Mouse (Mus musculus): ENCODE measurements around the gene Uroc1. TPM values are rescaled to one million over a fixed set of nuclear protein-coding genes. Genes with fewer than 3 reads are reported as not detected.

Gene Uroc1
- polyA plus RNA-seq, 1 experiment from 2014 or later: 0.04 TPM

DNA sequence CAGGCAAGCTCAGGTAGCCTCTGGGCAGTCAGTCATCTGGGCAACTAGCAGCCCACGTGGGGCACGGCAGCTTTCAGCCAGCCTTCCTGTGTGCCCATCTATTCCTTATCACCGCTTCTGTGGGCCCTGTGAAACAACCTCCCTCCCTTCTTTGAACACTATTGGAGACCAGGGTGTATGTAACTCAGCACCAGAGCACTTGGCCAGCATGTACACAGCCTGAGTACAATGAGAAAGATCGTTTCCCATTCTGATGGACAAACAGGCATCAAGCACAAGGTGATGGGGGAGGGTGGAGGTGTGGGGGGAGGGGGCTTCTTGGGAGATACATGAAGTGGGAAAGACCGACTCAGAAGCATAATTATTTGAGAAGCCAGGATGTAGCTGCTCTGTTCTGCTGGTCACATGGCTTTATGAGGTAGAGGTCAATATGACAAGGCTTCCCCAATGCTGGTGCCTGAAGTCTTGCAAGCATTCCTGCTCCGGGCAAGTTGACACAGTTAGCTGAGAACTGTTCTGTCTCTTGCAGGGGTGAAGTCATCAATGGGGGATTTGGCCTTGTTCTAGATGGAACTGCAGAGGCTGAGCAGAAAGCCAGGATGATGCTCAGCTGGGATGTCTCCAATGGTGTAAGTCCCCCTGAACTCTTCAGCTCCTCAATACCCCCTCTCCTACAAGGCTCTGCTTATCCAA lies 28.0 kb downstream of the Uroc1 start:
- peaks cover 9% of the 10 kb centered on the region for H3K4me1 ChIP-seq (replicated peaks; ENCODE audit: control insufficient read depth, insufficient read depth, low read length)
- no peak overlapping the region for H3K9ac ChIP-seq (ENCODE audit: low read depth, low read length)
- no peak for ATAC-seq
- no peak overlapping the region for H3K4me2 ChIP-seq (replicated peaks; ENCODE audit: low read depth)
- H3K27ac ChIP-seq (ENCODE audit: low read depth, low read length): no peak overlapping the region
- no peaks in the 10 kb centered on the region for H3K9me3 ChIP-seq (ENCODE audit: control insufficient read depth)
- no peak for TF ChIP-seq CTCF (IDR thresholded peaks at IDR 0.05; ENCODE audit: low read depth)
- no peaks in the 10 kb centered on the region for H3K36me3 ChIP-seq (ENCODE audit: control insufficient read depth, insufficient read depth)
- no peaks in the 10 kb centered on the region for H3K27me3 ChIP-seq (replicated peaks; ENCODE audit: control insufficient read depth, insufficient read depth, low read length)
- no peak overlapping the region for H3K4me3 ChIP-seq (ENCODE audit: low read depth, low read length)
- 85% methylated on average over 6 of the region's 6 CpGs for WGBS

DNA sequence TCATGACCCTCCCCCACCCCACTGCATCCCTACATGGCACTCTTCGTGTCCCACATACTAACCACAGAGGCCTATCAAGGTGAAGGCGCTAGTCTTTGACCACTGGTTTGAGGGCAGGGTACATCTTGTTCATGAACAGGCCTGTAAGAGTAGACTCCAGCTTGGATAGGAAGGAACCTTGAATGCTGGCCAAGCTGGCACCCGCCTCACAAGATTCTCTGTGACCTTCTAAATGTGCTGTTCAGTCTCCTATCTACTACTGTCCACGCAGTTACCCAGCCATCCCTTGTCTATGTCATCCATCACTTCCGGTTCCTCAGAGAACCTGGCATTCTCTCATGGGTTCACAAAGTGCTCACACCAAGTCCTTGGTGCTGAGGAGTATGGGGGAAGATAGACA lies 30.2 kb downstream of the Uroc1 start:
- no peaks in the 10 kb centered on the region for H3K27me3 ChIP-seq (replicated peaks; ENCODE audit: control insufficient read depth, insufficient read depth, low read length)
- no peak overlapping the region for H3K4me3 ChIP-seq (ENCODE audit: low read depth, low read length)
- no peak overlapping the region for H3K9ac ChIP-seq (ENCODE audit: low read depth, low read length)
- no peak for TF ChIP-seq CTCF (IDR thresholded peaks at IDR 0.05; ENCODE audit: low read depth)
- no peak overlapping the region for H3K4me2 ChIP-seq (replicated peaks; ENCODE audit: low read depth)
- no peak for ATAC-seq
- H3K36me3 ChIP-seq (ENCODE audit: control insufficient read depth, insufficient read depth): no peaks in the 10 kb centered on the region
- H3K4me1 ChIP-seq (replicated peaks; ENCODE audit: control insufficient read depth, insufficient read depth, low read length): peaks cover 9% of the 10 kb centered on the region
- no peak overlapping the region for H3K27ac ChIP-seq (ENCODE audit: low read depth, low read length)
- no peaks in the 10 kb centered on the region for H3K9me3 ChIP-seq (ENCODE audit: control insufficient read depth)
- 90% methylated on average over 5 of the region's 5 CpGs for WGBS

DNA sequence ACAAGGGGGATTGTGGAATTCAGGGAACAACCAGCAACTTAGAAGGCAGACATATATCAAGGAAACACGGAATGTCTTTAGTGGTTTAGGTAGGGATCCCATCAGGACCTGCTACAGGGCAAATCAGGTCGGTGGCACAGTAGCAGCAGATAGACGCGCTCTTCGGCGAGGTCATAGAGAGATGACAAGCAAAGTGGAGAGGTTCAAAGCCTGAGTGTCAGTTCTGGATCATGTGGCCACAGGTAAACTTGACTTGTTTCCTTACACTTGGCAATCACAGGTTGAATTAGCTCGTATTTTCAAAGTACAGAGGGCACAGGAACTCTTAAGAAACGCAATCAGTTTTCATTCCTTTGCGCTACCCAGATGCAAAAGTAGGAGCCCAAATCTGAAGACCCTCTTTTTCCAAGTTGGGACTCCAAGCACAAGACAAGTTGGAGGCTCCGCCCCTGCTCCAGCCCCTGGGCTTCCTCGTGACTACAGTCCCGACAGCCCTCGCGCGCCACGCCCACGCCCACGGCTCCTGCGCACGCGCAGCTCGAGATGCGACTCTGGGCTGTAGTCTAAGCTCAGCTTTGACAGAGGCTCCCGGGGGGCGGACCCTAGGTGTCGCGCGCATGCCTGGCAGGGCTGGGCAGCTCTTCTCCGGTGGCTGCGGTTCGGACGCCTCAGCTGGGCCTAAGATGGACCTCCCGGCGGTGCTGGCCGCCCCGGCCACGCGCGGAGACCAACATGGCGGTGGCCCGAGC lies 36.1 kb downstream of the Uroc1 start, which contains the start of gene Zxdc:
TSS of gene Zxdc (plus strand) at position 517 of the 749 bp plus-strand sequence.
- WGBS: 7% methylated on average over 37 of the region's 41 CpGs
- peak within 1 kb of the TSS; percentile 78 for H3K27ac ChIP-seq (ENCODE audit: low read depth, low read length)
- H3K9ac ChIP-seq (ENCODE audit: low read depth, low read length): peak within 1 kb of the TSS; percentile 88
- H3K9me3 ChIP-seq (ENCODE audit: control insufficient read depth): no peaks in the 10 kb centered on the region
- peaks cover 10% of the 10 kb centered on the region; the same call in 1 of the 2 replicates for H3K4me1 ChIP-seq (replicated peaks; ENCODE audit: control insufficient read depth, insufficient read depth, low read length)
- H3K36me3 ChIP-seq (ENCODE audit: control insufficient read depth, insufficient read depth): peaks cover 13% of the 10 kb centered on the region
- no peaks in the 10 kb centered on the region for H3K27me3 ChIP-seq (replicated peaks; ENCODE audit: control insufficient read depth, insufficient read depth, low read length)
- H3K4me2 ChIP-seq (replicated peaks; ENCODE audit: low read depth): peak within 1 kb of the TSS; percentile 93
- ATAC-seq: peak; percentile 96
- 0 out of 2 replicates have a peak, but pooled peaks have one; percentile 17 for TF ChIP-seq CTCF (IDR thresholded peaks at IDR 0.05; ENCODE audit: low read depth)
- H3K4me3 ChIP-seq (ENCODE audit: low read depth, low read length): peak within 1 kb of the TSS; percentile 93

DNA sequence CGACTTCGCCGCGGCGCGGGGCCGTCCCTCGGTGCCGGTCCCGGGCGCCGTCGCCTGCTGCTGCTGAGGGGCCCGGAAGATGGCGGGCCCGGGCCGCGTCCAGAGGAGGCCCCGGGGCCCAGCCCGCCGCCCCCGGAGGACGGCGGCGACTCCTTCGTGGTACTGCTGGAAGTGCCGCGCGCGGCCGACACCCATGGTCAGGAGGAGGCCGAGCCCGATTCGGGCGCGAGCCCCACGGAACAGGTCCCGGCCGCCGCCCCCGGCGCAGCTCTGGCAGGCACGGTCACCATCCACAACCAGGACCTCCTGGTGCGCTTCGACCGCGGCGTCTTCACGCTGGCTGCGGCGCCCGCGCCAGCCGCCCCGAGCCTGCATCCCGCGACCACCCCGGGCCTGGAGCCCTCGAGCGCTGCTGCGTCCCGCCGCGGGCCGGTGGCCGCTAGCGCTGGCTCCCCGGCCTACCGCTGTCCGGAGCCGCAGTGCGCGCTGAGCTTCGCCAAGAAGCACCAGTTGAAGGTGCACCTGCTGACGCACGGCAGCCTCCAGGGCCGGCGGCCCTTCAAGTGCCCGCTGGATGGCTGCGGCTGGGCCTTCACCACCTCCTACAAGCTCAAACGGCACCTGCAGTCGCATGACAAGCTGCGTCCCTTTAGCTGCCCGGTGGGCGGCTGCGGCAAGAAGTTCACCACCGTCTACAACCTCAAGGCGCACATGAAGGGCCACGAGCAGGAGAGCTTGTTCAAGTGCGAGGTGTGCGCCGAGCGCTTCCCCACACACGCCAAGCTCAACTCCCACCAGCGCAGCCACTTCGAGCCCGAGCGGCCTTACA lies 36.9 kb downstream of the Uroc1 start:
- Histone ChIP-seq H3K4me2 (replicated peaks; ENCODE audit: low read depth) (peak overlapping the region; percentile 93), H3K27me3 (replicated peaks; ENCODE audit: control insufficient read depth, insufficient read depth, low read length) (no peaks in the 10 kb centered on the region), H3K36me3 (ENCODE audit: control insufficient read depth, insufficient read depth) (peaks cover 17% of the 10 kb centered on the region), H3K9ac (ENCODE audit: low read depth, low read length) (peak overlapping the region; percentile 88), H3K4me1 (replicated peaks; ENCODE audit: control insufficient read depth, insufficient read depth, low read length) (peaks cover 10% of the 10 kb centered on the region; the same call in 1 of the 2 replicates), H3K9me3 (ENCODE audit: control insufficient read depth) (no peaks in the 10 kb centered on the region), H3K4me3 (ENCODE audit: low read depth, low read length) (peak overlapping the region; percentile 93), H3K27ac (ENCODE audit: low read depth, low read length) (peak overlapping the region; percentile 78)
- peak; percentile 74 for ATAC-seq
- TF ChIP-seq CTCF (IDR thresholded peaks at IDR 0.05; ENCODE audit: low read depth): peak; percentile 7; the same call in 1 of the 2 replicates
- under 1% methylated on average over 95 of the region's 98 CpGs for WGBS

DNA sequence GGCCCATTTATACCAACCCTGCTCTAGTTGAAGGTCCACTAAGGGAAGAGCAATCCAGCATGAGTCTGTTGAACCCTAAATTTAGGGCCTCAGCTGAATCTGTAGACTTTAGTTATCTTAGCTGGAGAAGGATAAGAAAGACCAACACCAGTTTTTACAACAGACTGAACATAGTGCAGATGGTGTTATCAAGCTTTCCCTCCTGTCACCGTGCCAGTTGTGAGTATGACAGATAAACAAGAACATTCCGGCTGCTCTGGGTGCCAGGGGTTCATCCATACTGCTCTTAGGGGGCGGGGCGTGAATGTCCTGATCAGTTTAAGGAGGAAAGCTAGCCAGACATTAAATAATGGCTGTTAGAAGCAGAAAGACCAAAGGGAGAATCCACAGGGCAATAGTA lies 41.6 kb downstream of the Uroc1 start:
- H3K4me2 ChIP-seq (replicated peaks; ENCODE audit: low read depth): no peak overlapping the region
- H3K27me3 ChIP-seq (replicated peaks; ENCODE audit: control insufficient read depth, insufficient read depth, low read length): no peaks in the 10 kb centered on the region
- no peak overlapping the region for H3K27ac ChIP-seq (ENCODE audit: low read depth, low read length)
- TF ChIP-seq CTCF (IDR thresholded peaks at IDR 0.05; ENCODE audit: low read depth): no peak
- ATAC-seq: no peak
- peaks cover 55% of the 10 kb centered on the region for H3K36me3 ChIP-seq (ENCODE audit: control insufficient read depth, insufficient read depth)
- H3K9me3 ChIP-seq (ENCODE audit: control insufficient read depth): no peaks in the 10 kb centered on the region
- no peak overlapping the region for H3K9ac ChIP-seq (ENCODE audit: low read depth, low read length)
- H3K4me3 ChIP-seq (ENCODE audit: low read depth, low read length): no peak overlapping the region
- WGBS: 47% methylated on average over 4 of the region's 4 CpGs
- peaks cover 10% of the 10 kb centered on the region; the same call in 1 of the 2 replicates for H3K4me1 ChIP-seq (replicated peaks; ENCODE audit: control insufficient read depth, insufficient read depth, low read length)

DNA sequence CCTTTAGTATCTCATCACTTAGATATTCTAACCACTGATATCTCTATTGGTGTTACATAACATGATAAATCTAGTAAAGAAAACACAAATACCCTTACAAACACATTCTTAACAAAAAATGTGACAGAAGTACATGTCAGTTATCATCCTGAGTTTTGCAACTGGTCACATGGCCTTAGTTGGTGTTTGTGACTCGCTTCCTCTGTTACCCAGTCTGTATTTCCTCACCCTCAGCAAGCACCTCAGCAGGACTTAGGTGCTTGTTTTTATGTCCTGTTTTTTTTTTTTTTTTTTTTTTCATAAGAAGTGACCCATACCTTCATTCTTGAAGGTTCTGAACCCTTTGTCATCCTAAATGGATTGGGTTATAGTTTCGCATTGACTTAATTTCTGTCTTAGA lies 44.6 kb downstream of the Uroc1 start:
- Histone ChIP-seq H3K4me1 (replicated peaks; ENCODE audit: control insufficient read depth, insufficient read depth, low read length) (peaks cover 4% of the 10 kb centered on the region; the same call in 1 of the 2 replicates), H3K36me3 (ENCODE audit: control insufficient read depth, insufficient read depth) (peaks cover 82% of the 10 kb centered on the region), H3K27me3 (replicated peaks; ENCODE audit: control insufficient read depth, insufficient read depth, low read length) (no peaks in the 10 kb centered on the region), H3K27ac (ENCODE audit: low read depth, low read length) (no peak overlapping the region), H3K9ac (ENCODE audit: low read depth, low read length) (no peak overlapping the region), H3K4me2 (replicated peaks; ENCODE audit: low read depth) (no peak overlapping the region), H3K9me3 (ENCODE audit: control insufficient read depth) (no peaks in the 10 kb centered on the region), H3K4me3 (ENCODE audit: low read depth, low read length) (no peak overlapping the region)
- ATAC-seq: no peak
- TF ChIP-seq CTCF (IDR thresholded peaks at IDR 0.05; ENCODE audit: low read depth): no peak
- 87% methylated on average over 2 of the region's 2 CpGs for WGBS

All from intestine, postnatal 0 days (tissue).